Mouse (Mus musculus) megakaryocyte, embryonic 14.5 days (primary cell): ENCODE results near the gene Rasa1.

Source experiments
- FLI1 ChIP-seq: IDR thresholded peaks from 2 replicates; pipeline ENCODE4 v1.6.1; 2012; ENCODE audit warnings: low read length, inconsistent platforms, mixed read lengths
- GATA1 ChIP-seq: IDR thresholded peaks from 3 replicates; pipeline ENCODE4 v1.6.1; 2012; ENCODE audit warnings: mixed read lengths, low read length, inconsistent platforms, borderline replicate concordance

- TF ChIP-seq GATA1 = no peak
- no peak for TF ChIP-seq FLI1
Measured at GRCm38 (mm10) chr13:85306039-85306438, 17.1 kb upstream of the Rasa1 start.
